Mouse (Mus musculus) urinary bladder, postnatal 4 days (tissue): ENCODE results near the gene Gstm3.

Experiments used
- DNase-seq, 2 experiments: peaks; one replicate each; pipeline ENCODE4 v3.0.0; 2021 to 2022; ENCODE audit warnings: low spot score in 2 of 2

Gene Gstm3

GRCm38 (mm10) chr3:107929731-107930130 lies 39.4 kb downstream of the Gstm3 start:
- no peak for DNase-seq

GRCm38 (mm10) chr3:107929243-107929642 lies 39.8 kb downstream of the Gstm3 start:
- DNase-seq = no peak

- DNase-seq = no peak
Observed at GRCm38 (mm10) chr3:107928691-107929090, 40.4 kb downstream of the Gstm3 start.

GRCm38 (mm10) chr3:107927841-107928240 lies 41.2 kb downstream of the Gstm3 start:
- DNase-seq = no peak

GRCm38 (mm10) chr3:107925335-107925734 lies 43.7 kb downstream of the Gstm3 start:
- DNase-seq = no peak

GRCm38 (mm10) chr3:107920348-107920747 lies 48.7 kb downstream of the Gstm3 start:
- DNase-seq = no peak

GRCm38 (mm10) chr3:107917783-107918408 lies 51.2 kb downstream of the Gstm3 start:
- DNase-seq = no peak

- DNase-seq = no peak
Observed at GRCm38 (mm10) chr3:107917097-107917496, 52.0 kb downstream of the Gstm3 start.

- DNase-seq = no peak
Observed at GRCm38 (mm10) chr3:107916674-107917073, 52.4 kb downstream of the Gstm3 start.
